Mouse (Mus musculus) cerebellum, adult (tissue): ENCODE data around the gene Slc17a6.
A peak's percentile ranks its signal among the peaks of the same experiment; 100 is the strongest.

Experiments used
- ATAC-seq: cut with Nextera tagmentation; 2 replicates; pipeline ENCODE4 v1.9.2; 2017; ENCODE audit warnings: mild to moderate bottlenecking, moderate library complexity, mixed read lengths; ENCODE audit not compliant: insufficient number of reproducible peaks, low FRiP score, low TSS enrichment

The Slc17a6 gene

GRCm38 (mm10) chr7:51621694-51622145, at the start of gene Slc17a6:
Gene Slc17a6 (plus strand): TSS chr7:51622006.
- peak; percentile 49; the same call in 1 of the 2 replicates for ATAC-seq

- no peak for ATAC-seq
These were observed 21.8 kb upstream of the Slc17a6 start for GRCm38 (mm10) chr7:51600021-51600420.

- no peak for ATAC-seq
These were observed 18.1 kb upstream of the Slc17a6 start for GRCm38 (mm10) chr7:51603741-51604140.

- ATAC-seq, result no peak
These were observed 7.4 kb upstream of the Slc17a6 start for GRCm38 (mm10) chr7:51614404-51614803.

- ATAC-seq, result no peak
These were observed 3.9 kb upstream of the Slc17a6 start for GRCm38 (mm10) chr7:51617941-51618340.

- ATAC-seq, result no peak
These were observed 3.4 kb upstream of the Slc17a6 start for GRCm38 (mm10) chr7:51618412-51618811.

- ATAC-seq, result no peak
These were observed 1.8 kb upstream of the Slc17a6 start for GRCm38 (mm10) chr7:51619977-51620376.

- no peak for ATAC-seq
These were observed 390 bp downstream of the Slc17a6 start for GRCm38 (mm10) chr7:51622196-51622595.

- ATAC-seq, result no peak
These were observed 860 bp downstream of the Slc17a6 start for GRCm38 (mm10) chr7:51622666-51623065.

- ATAC-seq, result no peak
These were observed 2.6 kb downstream of the Slc17a6 start for GRCm38 (mm10) chr7:51624336-51624897.

- no peak for ATAC-seq
These were observed 3.4 kb downstream of the Slc17a6 start for GRCm38 (mm10) chr7:51625161-51625560.

- ATAC-seq, result no peak
These were observed 3.9 kb downstream of the Slc17a6 start for GRCm38 (mm10) chr7:51625591-51626255.

- ATAC-seq, result no peak
These were observed 4.7 kb downstream of the Slc17a6 start for GRCm38 (mm10) chr7:51626451-51627000.

- no peak for ATAC-seq
These were observed 5.3 kb downstream of the Slc17a6 start for GRCm38 (mm10) chr7:51627001-51627631.

- ATAC-seq, result no peak
These were observed 5.9 kb downstream of the Slc17a6 start for GRCm38 (mm10) chr7:51627666-51628065.

GRCm38 (mm10) chr7:51628349-51628748, 6.5 kb downstream of the Slc17a6 start:
- ATAC-seq, result no peak

GRCm38 (mm10) chr7:51629206-51629605, 7.4 kb downstream of the Slc17a6 start:
- ATAC-seq, result no peak

GRCm38 (mm10) chr7:51631171-51631570, 9.4 kb downstream of the Slc17a6 start:
- no peak for ATAC-seq

GRCm38 (mm10) chr7:51632543-51633229, 10.9 kb downstream of the Slc17a6 start:
- ATAC-seq, result no peak

GRCm38 (mm10) chr7:51633230-51633844, 11.5 kb downstream of the Slc17a6 start:
- ATAC-seq, result no peak
